Mouse (Mus musculus) MN1 (cell line): Measurements from ENCODE around the gene Banf2.
A peak's percentile ranks its signal among the peaks of the same experiment; 100 is the strongest.

Experiments
- DNase-seq: peaks from one replicate; pipeline ENCODE4 v3.0.0-alpha.2; 2016; ENCODE audit warnings: low spot score

The Banf2 gene

GRCm38 (mm10) chr2:144101463-144101961 lies 68.7 kb downstream of the Banf2 start:
- no peak for DNase-seq

GRCm38 (mm10) chr2:144107374-144107773 lies 74.5 kb downstream of the Banf2 start:
- DNase-seq, result no peak

GRCm38 (mm10) chr2:144107810-144108209 lies 75.0 kb downstream of the Banf2 start:
- no peak for DNase-seq

GRCm38 (mm10) chr2:144108376-144108775 lies 75.5 kb downstream of the Banf2 start:
- peak; percentile 51 for DNase-seq

GRCm38 (mm10) chr2:144111966-144112365 lies 79.1 kb downstream of the Banf2 start:
- DNase-seq, result no peak

GRCm38 (mm10) chr2:144112666-144113065 lies 79.8 kb downstream of the Banf2 start:
- DNase-seq, result no peak

GRCm38 (mm10) chr2:144118061-144118460 lies 85.2 kb downstream of the Banf2 start:
- no peak for DNase-seq

GRCm38 (mm10) chr2:144120186-144120823 lies 87.4 kb downstream of the Banf2 start:
- DNase-seq, result no peak

- no peak for DNase-seq
These were observed 89.2 kb downstream of the Banf2 start for GRCm38 (mm10) chr2:144122068-144122467.
